Mouse (Mus musculus): Measurements from ENCODE around the gene Zzz3. TPM values are rescaled to one million over a fixed set of nuclear protein-coding genes. Genes with fewer than 3 reads are reported as not detected.

Gene Zzz3
- total and polyA plus RNA-seq, 2 experiments from 2014 or later = 18.1 to 22.4 TPM

DNA sequence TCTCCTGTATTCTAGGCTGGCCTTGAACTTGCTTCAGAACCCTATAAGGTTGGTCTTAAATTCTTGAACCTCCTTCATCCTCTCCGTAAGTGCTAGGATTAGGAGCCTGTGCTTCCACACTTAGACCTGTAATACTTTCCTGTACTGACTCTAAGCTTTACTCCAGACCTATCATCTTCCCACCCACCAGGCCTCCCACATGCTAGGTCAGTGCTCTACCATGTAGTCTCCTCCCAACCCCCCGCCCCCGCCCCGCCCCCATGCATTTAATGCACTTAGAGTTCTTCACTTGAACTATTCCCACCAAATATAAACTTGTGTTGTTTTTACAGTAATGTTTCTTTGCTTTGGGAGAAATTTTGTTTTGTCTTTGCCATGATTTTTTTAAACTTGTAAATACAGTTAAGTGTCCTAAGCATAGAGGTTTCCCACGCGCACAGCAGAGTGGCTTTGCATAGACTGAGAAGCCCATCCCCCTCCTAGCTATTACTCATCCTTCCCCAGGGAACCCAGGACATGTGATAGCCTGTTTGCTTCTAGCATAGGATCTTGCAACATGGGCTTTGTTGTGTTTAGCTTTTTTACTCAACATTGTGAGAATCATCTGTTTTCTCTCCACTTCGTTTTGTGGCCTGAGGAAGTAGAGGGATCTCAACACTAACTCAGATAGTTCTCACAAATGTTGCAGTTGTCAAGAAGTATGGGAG, 6.8 kb downstream of the Zzz3 start:
- peak overlapping the region; percentile 18; the same call in 1 of the 2 replicates for H3K27ac ChIP-seq (ENCODE audit: low read depth)
- H3K9ac ChIP-seq (replicated peaks; ENCODE audit: low read depth, low read length) = no peak overlapping the region
- TF ChIP-seq CTCF (IDR thresholded peaks at IDR 0.05; ENCODE audit: low read depth) (no peak), EP300 (IDR thresholded peaks at IDR 0.05; ENCODE audit: low read depth) (no peak)
- 0 out of 2 replicates have a peak overlapping the region, but pooled peaks have one; percentile 0 for H3K4me2 ChIP-seq (ENCODE audit: low read depth, low read length)
- no peak overlapping the region for H3K4me3 ChIP-seq (ENCODE audit: low read depth, low read length)
- H3K36me3 ChIP-seq (replicated peaks; ENCODE audit: control insufficient read depth, insufficient read depth, low read length) = peaks cover 7% of the 10 kb centered on the region; the same call in 1 of the 2 replicates
- ATAC-seq (ENCODE audit: insufficient read depth, low read depth) (peak; percentile 62; the same call in 1 of the 2 replicates), DNase-seq (ENCODE audit: low spot score) (peak; percentile 77)
- WGBS = 65% methylated on average over 7 of the region's 7 CpGs
- no peaks in the 10 kb centered on the region for H3K27me3 ChIP-seq (ENCODE audit: control insufficient read depth, insufficient read depth, low read length)
- peaks cover 61% of the 10 kb centered on the region for H3K4me1 ChIP-seq (ENCODE audit: control insufficient read depth, insufficient read depth)
- no peaks in the 10 kb centered on the region for H3K9me3 ChIP-seq (replicated peaks; ENCODE audit: control insufficient read depth, low read length)

DNA sequence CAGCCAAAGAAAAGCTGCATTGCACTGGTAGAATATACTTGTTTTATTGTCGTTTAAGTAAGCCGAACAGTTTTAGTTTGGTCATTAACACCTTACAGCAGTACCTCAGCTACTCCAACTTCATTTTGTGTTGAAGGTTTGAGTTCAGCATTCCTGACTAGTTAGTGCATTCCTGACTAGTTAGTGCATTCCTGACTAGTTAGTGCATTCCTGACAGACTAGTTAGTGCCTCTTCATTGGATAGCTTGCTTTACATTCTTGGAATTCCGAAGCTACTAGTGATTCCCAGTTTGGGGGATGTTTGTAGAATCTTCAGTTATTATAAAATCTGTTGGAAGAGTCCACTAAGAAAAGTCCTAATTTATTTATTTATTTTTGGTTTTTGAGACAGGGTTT, 7.4 kb downstream of the Zzz3 start:
- Histone ChIP-seq H3K4me1 (ENCODE audit: control insufficient read depth, insufficient read depth) (peaks cover 61% of the 10 kb centered on the region), H3K27me3 (ENCODE audit: control insufficient read depth, insufficient read depth, low read length) (no peaks in the 10 kb centered on the region), H3K27ac (ENCODE audit: low read depth) (peak overlapping the region; percentile 18; the same call in 1 of the 2 replicates), H3K4me2 (ENCODE audit: low read depth, low read length) (no peak overlapping the region), H3K4me3 (ENCODE audit: low read depth, low read length) (no peak overlapping the region), H3K9me3 (replicated peaks; ENCODE audit: control insufficient read depth, low read length) (no peaks in the 10 kb centered on the region), H3K9ac (replicated peaks; ENCODE audit: low read depth, low read length) (no peak overlapping the region), H3K36me3 (replicated peaks; ENCODE audit: control insufficient read depth, insufficient read depth, low read length) (peaks cover 7% of the 10 kb centered on the region; the same call in 1 of the 2 replicates)
- DNase-seq (ENCODE audit: low spot score) (no peak), ATAC-seq (ENCODE audit: insufficient read depth, low read depth) (no peak)
- TF ChIP-seq EP300 (IDR thresholded peaks at IDR 0.05; ENCODE audit: low read depth) (no peak), CTCF (IDR thresholded peaks at IDR 0.05; ENCODE audit: low read depth) (no peak)
- WGBS = 79% methylated on average over 3 of the region's 3 CpGs

DNA sequence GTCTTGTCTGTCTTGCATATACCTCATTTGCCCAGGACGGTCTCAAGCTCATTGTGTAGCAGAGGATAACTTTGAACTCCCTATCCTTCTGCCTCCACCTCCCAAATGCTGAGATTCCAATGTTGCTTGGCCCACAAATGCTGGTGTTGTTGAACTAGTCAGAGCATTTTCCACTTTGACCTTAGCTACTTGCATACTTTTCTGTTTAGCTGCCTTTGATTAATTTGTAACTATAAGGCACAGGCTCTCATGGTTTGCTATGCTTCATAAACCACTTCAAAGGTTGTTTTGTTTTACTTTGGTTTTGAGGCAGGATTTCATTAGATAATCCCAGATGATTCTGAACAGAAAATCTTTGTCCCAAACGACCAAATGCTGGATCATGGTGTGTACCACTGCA, 8.6 kb downstream of the Zzz3 start:
- Histone ChIP-seq H3K4me1 (ENCODE audit: control insufficient read depth, insufficient read depth) (peaks cover 58% of the 10 kb centered on the region), H3K9ac (replicated peaks; ENCODE audit: low read depth, low read length) (no peak overlapping the region), H3K36me3 (replicated peaks; ENCODE audit: control insufficient read depth, insufficient read depth, low read length) (peaks cover 7% of the 10 kb centered on the region; the same call in 1 of the 2 replicates), H3K27ac (ENCODE audit: low read depth) (no peak overlapping the region), H3K27me3 (ENCODE audit: control insufficient read depth, insufficient read depth, low read length) (no peaks in the 10 kb centered on the region), H3K4me2 (ENCODE audit: low read depth, low read length) (no peak overlapping the region), H3K4me3 (ENCODE audit: low read depth, low read length) (no peak overlapping the region), H3K9me3 (replicated peaks; ENCODE audit: control insufficient read depth, low read length) (no peaks in the 10 kb centered on the region)
- DNase-seq (ENCODE audit: low spot score) (no peak), ATAC-seq (ENCODE audit: insufficient read depth, low read depth) (no peak)
- no peak for TF ChIP-seq EP300 (IDR thresholded peaks at IDR 0.05; ENCODE audit: low read depth)
- no peak for TF ChIP-seq CTCF (IDR thresholded peaks at IDR 0.05; ENCODE audit: low read depth)
- WGBS = 78% methylated on average over 2 of the region's 2 CpGs

DNA sequence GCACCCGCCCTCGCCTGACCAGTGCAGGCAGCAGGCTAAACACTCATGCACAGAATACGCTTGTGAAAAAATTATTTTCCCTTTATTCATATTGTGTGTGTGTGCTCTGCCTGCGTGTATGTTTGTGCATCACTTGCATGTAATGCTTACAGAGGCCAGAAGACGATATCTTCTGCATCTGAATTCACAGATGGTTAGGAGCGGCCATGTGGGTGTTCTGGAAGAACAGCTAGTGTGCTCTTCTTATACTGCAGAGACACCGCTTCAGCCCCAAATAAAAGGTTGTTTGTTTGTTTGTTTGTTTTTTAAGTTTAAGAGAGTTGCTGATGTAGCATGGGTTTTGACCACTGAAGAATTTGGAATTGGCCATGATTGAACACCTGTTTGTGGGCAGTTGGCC, 10.1 kb downstream of the Zzz3 start:
- 88% methylated on average over 7 of the region's 7 CpGs for WGBS
- Histone ChIP-seq H3K9me3 (replicated peaks; ENCODE audit: control insufficient read depth, low read length) (no peaks in the 10 kb centered on the region), H3K27me3 (ENCODE audit: control insufficient read depth, insufficient read depth, low read length) (no peaks in the 10 kb centered on the region), H3K36me3 (replicated peaks; ENCODE audit: control insufficient read depth, insufficient read depth, low read length) (no peaks in the 10 kb centered on the region), H3K27ac (ENCODE audit: low read depth) (no peak overlapping the region), H3K9ac (replicated peaks; ENCODE audit: low read depth, low read length) (no peak overlapping the region), H3K4me2 (ENCODE audit: low read depth, low read length) (no peak overlapping the region), H3K4me1 (ENCODE audit: control insufficient read depth, insufficient read depth) (peaks cover 50% of the 10 kb centered on the region), H3K4me3 (ENCODE audit: low read depth, low read length) (no peak overlapping the region)
- DNase-seq (ENCODE audit: low spot score) = no peak
- no peak for ATAC-seq (ENCODE audit: insufficient read depth, low read depth)
- TF ChIP-seq EP300 (IDR thresholded peaks at IDR 0.05; ENCODE audit: low read depth) = no peak
- no peak for TF ChIP-seq CTCF (IDR thresholded peaks at IDR 0.05; ENCODE audit: low read depth)

DNA sequence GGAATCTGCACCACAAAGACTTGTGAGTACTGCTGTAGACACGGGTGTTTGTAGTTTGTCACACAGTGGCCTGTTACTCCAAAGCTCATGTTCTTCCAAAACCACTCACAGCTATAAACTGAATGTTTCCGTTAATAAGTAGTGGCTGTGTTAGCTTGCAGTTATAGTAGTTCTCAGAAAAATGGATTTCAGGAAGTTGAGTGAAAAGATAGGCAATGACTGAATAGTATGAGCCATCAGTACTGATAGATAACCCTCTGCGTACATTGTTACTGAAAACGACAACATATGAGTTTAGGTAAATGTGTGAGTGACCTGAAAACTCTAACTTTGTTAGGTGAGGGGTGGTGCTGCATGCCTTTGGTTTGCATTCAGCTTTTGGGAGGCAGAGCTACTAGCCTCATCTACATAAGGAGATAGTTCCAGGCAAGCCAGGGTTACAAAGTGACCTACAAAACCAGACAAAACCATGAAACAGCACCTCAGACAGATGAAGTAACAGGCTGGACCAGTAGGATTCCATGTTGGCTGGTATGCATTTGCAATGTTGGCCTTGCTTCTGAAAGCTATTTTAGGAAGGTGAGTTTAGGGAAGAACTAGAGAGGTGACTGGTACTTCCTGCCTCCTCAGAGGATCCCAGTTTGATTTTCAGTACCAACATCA, 10.8 kb downstream of the Zzz3 start:
- no peak overlapping the region for H3K9ac ChIP-seq (replicated peaks; ENCODE audit: low read depth, low read length)
- H3K4me3 ChIP-seq (ENCODE audit: low read depth, low read length) = no peak overlapping the region
- DNase-seq (ENCODE audit: low spot score) (no peak), ATAC-seq (ENCODE audit: insufficient read depth, low read depth) (peak; percentile 46; the same call in 1 of the 2 replicates)
- WGBS = 50% methylated on average over 4 of the region's 4 CpGs
- TF ChIP-seq CTCF (IDR thresholded peaks at IDR 0.05; ENCODE audit: low read depth) = no peak
- no peak for TF ChIP-seq EP300 (IDR thresholded peaks at IDR 0.05; ENCODE audit: low read depth)
- H3K27me3 ChIP-seq (ENCODE audit: control insufficient read depth, insufficient read depth, low read length) = no peaks in the 10 kb centered on the region
- H3K4me1 ChIP-seq (ENCODE audit: control insufficient read depth, insufficient read depth) = peaks cover 50% of the 10 kb centered on the region
- peak overlapping the region; percentile 47; the same call in 1 of the 2 replicates for H3K27ac ChIP-seq (ENCODE audit: low read depth)
- no peak overlapping the region for H3K4me2 ChIP-seq (ENCODE audit: low read depth, low read length)
- no peaks in the 10 kb centered on the region for H3K36me3 ChIP-seq (replicated peaks; ENCODE audit: control insufficient read depth, insufficient read depth, low read length)
- no peaks in the 10 kb centered on the region for H3K9me3 ChIP-seq (replicated peaks; ENCODE audit: control insufficient read depth, low read length)

Measured in heart, postnatal 0 days (tissue).